Mouse (Mus musculus) lung, postnatal 10 days (tissue): ENCODE results near the gene Kyat3.
A peak's percentile ranks its signal among the peaks of the same experiment; 100 is the strongest.

Experiments used
- DNase-seq: peaks from one replicate; pipeline ENCODE4 v3.0.0; 2021

The Kyat3 gene

DNA sequence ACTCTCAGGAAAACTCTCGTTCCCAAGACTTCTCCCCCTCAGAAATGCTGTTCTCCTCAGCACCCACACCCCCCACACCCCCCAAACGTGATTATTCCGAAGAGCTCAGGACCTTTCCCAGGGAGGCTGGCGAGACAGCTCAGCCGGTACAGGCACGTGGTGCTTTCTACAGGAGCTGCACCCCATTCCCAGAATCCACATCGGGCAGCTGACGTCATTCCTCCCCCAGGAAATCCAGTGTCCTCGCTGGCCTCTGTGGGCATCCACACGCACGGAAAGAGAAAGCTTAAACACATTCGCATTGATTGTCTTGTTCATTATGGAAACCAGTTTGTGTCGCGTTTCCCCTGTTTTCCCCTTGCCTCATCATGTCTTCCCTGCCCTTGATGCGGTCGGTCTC lies 48.3 kb downstream of the Kyat3 start:
- DNase-seq: no peak

GRCm38 (mm10) chr3:142755132-142755867 lies 54.4 kb downstream of the Kyat3 start:
- no peak for DNase-seq

DNA sequence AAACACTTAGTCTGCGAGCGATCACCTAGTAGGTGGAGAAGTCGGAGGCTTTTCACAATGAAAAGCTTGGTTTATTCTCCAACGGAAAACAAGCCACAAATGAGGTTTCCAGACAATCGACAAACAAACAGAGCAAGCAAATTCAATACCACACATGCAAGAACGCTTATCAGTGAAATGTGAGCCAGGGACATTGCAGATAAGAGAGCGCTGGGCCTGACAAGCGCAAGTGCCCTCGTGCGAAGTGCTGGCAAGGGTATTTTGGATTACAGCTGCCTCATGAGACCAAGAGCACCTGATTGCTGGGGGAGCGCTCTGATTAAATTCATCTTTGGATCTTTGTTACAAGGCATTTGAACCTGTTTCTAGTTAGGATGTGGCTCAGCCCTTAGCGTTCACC lies 57.0 kb downstream of the Kyat3 start:
- DNase-seq: no peak

GRCm38 (mm10) chr3:142758593-142758992 lies 57.7 kb downstream of the Kyat3 start:
- DNase-seq: no peak

- DNase-seq: no peak
Measured at GRCm38 (mm10) chr3:142760356-142760755, 59.5 kb downstream of the Kyat3 start.

GRCm38 (mm10) chr3:142764995-142765777 lies 64.3 kb downstream of the Kyat3 start, which contains the start of gene Gtf2b:
TSS of gene Gtf2b (plus strand) at chr3:142765045.
- peak; percentile 96 for DNase-seq

DNA sequence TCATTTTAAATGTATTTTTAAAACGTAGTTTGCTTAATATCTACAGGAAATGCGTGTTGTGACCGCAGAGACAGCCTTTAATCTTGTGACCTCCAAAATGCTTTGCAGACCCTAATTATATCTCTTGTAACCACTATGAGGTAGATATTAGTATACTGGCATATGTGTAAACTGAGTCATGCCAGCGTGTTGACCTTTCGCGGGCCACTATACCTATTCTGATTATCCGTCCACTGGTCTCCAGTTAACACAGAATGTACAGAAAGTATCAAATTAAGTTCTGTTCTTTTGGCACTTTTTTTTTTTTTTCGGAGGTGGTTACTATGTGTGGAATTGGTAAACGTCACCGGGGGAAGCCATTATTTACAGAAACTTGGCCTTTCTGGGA lies 64.9 kb downstream of the Kyat3 start:
- no peak for DNase-seq

DNA sequence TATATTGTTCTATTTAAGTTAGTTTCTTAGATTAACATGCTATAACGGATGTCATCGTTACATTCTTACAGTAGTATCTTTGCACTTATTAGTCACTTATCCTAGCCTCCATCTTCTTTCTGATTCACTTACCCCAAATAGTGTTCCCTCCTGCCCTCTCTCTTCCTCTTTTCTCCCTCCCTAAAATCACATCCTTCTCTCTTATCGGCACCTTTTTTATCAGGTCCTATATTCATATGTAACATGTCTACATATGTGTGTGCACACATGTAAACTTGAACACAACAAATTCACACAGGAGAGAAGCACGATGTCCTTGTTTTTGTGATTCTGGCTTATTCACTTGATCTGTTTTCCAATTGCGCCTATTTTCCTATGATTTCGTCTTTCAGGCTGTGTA lies 67.6 kb downstream of the Kyat3 start:
- DNase-seq: no peak

DNA sequence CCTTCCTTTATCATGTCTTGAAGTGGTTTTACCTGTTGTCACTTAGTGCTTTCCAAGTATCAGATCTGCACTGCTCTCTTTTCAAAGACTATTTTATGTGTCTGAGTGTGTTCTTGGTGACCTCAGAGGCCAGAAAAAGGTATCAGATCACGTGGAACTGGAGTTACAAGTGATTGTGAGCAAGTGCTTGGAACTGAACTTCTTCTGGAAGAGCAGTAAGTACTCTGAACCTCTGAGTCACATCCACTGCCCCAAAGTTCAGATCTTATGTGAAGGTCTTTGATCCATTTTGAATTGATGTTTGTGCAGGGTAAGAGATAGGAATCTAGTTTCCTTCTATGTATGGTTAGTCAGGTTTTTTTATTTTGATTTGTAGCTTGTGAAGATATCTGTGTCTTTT lies 69.7 kb downstream of the Kyat3 start:
- no peak for DNase-seq

DNA sequence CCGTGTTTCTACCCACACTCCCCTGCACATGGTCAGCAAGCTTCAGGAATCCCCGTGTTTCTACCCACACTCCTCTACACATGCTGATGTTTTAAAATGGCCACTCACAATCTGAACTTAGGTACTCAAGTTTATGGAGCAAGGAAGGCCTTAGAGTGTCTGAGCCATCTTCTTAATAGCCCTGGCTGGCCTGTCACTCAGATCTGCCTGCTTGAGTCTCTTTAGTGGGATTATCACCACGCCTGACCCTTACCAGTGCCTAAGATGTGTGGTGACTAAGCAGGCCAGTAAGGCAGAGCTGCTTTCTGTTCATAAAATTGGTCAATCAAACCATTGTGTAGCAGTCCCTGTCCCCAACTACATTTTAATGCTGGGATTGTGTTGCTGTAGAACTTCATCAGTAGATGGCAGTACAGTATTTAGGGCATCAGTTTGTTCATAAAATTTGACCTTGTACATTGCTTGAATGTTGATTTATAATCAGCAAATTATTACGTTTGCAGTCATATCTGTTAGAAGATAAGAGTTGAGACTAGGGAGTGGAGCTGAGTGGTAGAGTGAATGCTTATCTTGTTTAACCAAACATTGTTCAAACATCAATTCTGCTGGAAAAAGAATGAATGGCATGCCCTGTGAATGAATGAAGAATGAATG lies 72.8 kb downstream of the Kyat3 start:
- DNase-seq: no peak

GRCm38 (mm10) chr3:142777227-142777626 lies 76.4 kb downstream of the Kyat3 start:
- DNase-seq: no peak

DNA sequence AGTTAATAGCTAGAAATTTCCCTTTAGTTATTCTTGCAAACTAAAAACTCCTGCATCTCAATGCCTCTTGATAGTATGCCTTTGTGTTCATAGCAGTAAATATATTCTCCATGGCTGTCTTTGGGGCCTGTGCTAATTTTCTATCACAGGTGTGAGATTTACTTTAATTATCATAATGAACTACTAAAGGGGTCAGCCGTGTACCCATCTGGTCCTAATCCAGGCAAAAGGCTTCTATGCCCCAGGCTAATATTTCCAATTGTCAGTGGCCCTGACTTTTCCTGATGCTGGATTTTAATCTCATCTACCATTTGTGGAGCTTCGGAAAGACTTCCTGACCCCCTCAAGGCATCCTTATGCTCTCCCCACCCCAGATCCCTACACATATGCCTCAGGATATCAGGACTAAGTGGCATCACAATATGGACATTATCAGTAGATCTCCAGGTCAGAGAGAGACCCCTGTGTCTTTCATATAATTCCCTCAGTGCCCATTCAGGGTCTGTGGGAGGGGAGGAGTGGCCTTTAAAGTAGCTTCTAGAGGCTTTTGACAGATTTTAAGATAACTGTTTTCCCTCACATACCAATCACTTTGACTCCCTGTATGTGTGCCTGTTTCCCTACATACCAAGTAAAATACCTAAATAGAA lies 85.7 kb downstream of the Kyat3 start:
- no peak for DNase-seq

DNA sequence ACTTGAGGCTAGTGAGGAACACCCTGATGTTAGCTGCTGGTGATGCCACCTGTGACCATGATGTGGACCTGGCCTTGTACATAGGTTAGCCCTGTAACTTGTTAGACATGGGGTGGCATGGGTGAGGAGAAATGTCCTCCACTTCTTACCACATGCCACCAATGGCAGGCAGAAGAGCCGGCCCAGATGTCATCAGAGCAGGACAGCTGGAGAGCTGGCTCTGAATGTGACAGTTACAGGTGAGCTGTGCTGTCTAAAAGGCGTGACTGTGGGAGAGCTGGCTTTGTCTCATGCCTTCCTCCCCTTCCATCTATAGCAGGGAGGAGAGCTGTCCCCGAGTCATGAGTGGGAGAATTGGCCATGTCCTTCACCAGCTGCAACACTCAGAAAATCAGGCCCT lies 94.7 kb downstream of the Kyat3 start:
- peak; percentile 29 for DNase-seq
